Mouse (Mus musculus): ENCODE measurements around the gene Zbtb7b.

- no peak for TF ChIP-seq TCF12 (IDR thresholded peaks at IDR 0.05; ENCODE audit: insufficient read depth, poor library complexity, severe bottlenecking)
- no peak for TF ChIP-seq SRF (IDR thresholded peaks at IDR 0.05; ENCODE audit: control insufficient read depth, insufficient read length, low read depth)
- no peak for TF ChIP-seq MYOG (IDR thresholded peaks at IDR 0.05; ENCODE audit: control insufficient read depth in 1 of 3, insufficient read depth in 1 of 3, insufficient read length in 2 of 3, low read depth in 2 of 3)
- TF ChIP-seq USF1 (IDR thresholded peaks at IDR 0.05; ENCODE audit: low read depth), result no peak
- TF ChIP-seq TCF3 (IDR thresholded peaks at IDR 0.05; ENCODE audit: insufficient read length, low read depth), result no peak
- TF ChIP-seq POLR2A (IDR thresholded peaks at IDR 0.05; ENCODE audit: insufficient read length, low read depth), result no peak
- TF ChIP-seq MAX (IDR thresholded peaks at IDR 0.05; ENCODE audit: low read depth), result no peak
- TF ChIP-seq POLR2AphosphoS2 (IDR thresholded peaks at IDR 0.05; ENCODE audit: insufficient read length, low read depth), result no peak
- no peak for TF ChIP-seq MYOD1 (IDR thresholded peaks at IDR 0.05; ENCODE audit: control insufficient read depth in 1 of 3, insufficient read length in 2 of 3, low read depth in 2 of 3)
- TF ChIP-seq REST (IDR thresholded peaks at IDR 0.05; ENCODE audit: insufficient read depth, insufficient read length), result no peak
- TF ChIP-seq E2F4 (IDR thresholded peaks at IDR 0.05; ENCODE audit: insufficient read depth), result no peak
- no peak for TF ChIP-seq CEBPB (IDR thresholded peaks at IDR 0.05; ENCODE audit: insufficient read depth, poor library complexity, severe bottlenecking)
Observed at GRCm38 (mm10) chr3:89365153-89365485, 29.5 kb downstream of the Zbtb7b start, which contains the start of gene Dcst1.

Data from myocyte (in vitro differentiated cells).